Mouse (Mus musculus) mouse trophoblast stem cell (cell line): ENCODE data around the gene Gm49320.

Experiments
- in situ Hi-C, 2 experiments: fragments of 300-500 bp; cut with MseI, MboI; formaldehyde crosslinking; loops; 2 replicates in 1 of 2; 3 replicates in 1 of 2; pipeline ENCODE4 v1.15.1; 2025

Gm49320 gene

GRCm38 (mm10) chr8:4238434-4239192 lies at the start of gene Gm49320, which contains the start of gene Map2k7:
Gm49320 (plus strand) TSS chr8:4238865.
Map2k7 (plus strand) TSS chr8:4238740.
- in situ Hi-C loops, result no loop called here

- in situ Hi-C loops, result no loop called here
Measured at GRCm38 (mm10) chr8:4189031-4189722, 49.5 kb upstream of the Gm49320 start.

- in situ Hi-C loops, result no loop called here
Measured at GRCm38 (mm10) chr8:4192305-4192704, 46.4 kb upstream of the Gm49320 start.

- in situ Hi-C loops, result no loop called here
Measured at GRCm38 (mm10) chr8:4192807-4193587, 45.7 kb upstream of the Gm49320 start.

GRCm38 (mm10) chr8:4193588-4193894 lies 45.1 kb upstream of the Gm49320 start:
- in situ Hi-C loops, result no loop called here

GRCm38 (mm10) chr8:4201321-4201720 lies 37.3 kb upstream of the Gm49320 start:
- in situ Hi-C loops, result no loop called here

GRCm38 (mm10) chr8:4205246-4206123 lies 33.2 kb upstream of the Gm49320 start:
- in situ Hi-C loops, result no loop called here

GRCm38 (mm10) chr8:4206182-4207015 lies 32.3 kb upstream of the Gm49320 start:
- in situ Hi-C loops, result no loop called here

- in situ Hi-C loops, result no loop called here
Measured at GRCm38 (mm10) chr8:4207016-4207350, 31.7 kb upstream of the Gm49320 start.

- in situ Hi-C loops, result no loop called here
Measured at GRCm38 (mm10) chr8:4211097-4211496, 27.6 kb upstream of the Gm49320 start.

GRCm38 (mm10) chr8:4212809-4213209 lies 25.9 kb upstream of the Gm49320 start:
- in situ Hi-C loops, result no loop called here

GRCm38 (mm10) chr8:4213210-4214005 lies 25.3 kb upstream of the Gm49320 start:
- in situ Hi-C loops, result no loop called here

- in situ Hi-C loops, result no loop called here
Measured at GRCm38 (mm10) chr8:4214006-4214980, 24.4 kb upstream of the Gm49320 start.

- in situ Hi-C loops, result no loop called here
Measured at GRCm38 (mm10) chr8:4216296-4216695, 22.4 kb upstream of the Gm49320 start.

GRCm38 (mm10) chr8:4216791-4217621 lies 21.7 kb upstream of the Gm49320 start, which contains the start of gene Prr36:
Prr36 (minus strand) TSS chr8:4217459.
- in situ Hi-C loops, result no loop called here

GRCm38 (mm10) chr8:4219617-4220016 lies 19.0 kb upstream of the Gm49320 start:
- in situ Hi-C loops, result no loop called here

- in situ Hi-C loops, result no loop called here
Measured at GRCm38 (mm10) chr8:4222059-4222458, 16.6 kb upstream of the Gm49320 start.

- in situ Hi-C loops, result no loop called here
Measured at GRCm38 (mm10) chr8:4226323-4226722, 12.3 kb upstream of the Gm49320 start.
